Mouse (Mus musculus): ENCODE measurements around the gene Fam129b. TPM values are rescaled to one million over a fixed set of nuclear protein-coding genes. Genes with fewer than 3 reads are reported as not detected.

The Fam129b gene
- total RNA-seq, 2 experiments from 2014 or later = 12.1 to 15.8 TPM

Other genes with a start within 250 kb of the Fam129b start
- 10 to 100 TPM; 46.8 to 49.3 TPM for gene Eng, start 229.5 kb upstream of the Fam129b start, total RNA-seq (2021)
- 10 to 100 TPM in 1 of 2 experiments, 1 to 10 TPM in 1; 6.7 to 11.1 TPM for gene Fpgs, start 172.0 kb upstream of the Fam129b start, total RNA-seq (2021)
- gene Cdk9, start 163.0 kb upstream of the Fam129b start, total RNA-seq (2021) = 10 to 100 TPM; 21.3 to 23.9 TPM
- 10 to 100 TPM; 10.2 to 16.1 TPM for gene Sh2d3c, start 155.1 kb upstream of the Fam129b start, total RNA-seq (2021)
- not detected for gene 6330409D20Rik, start 135.1 kb upstream of the Fam129b start, total RNA-seq (2021)
- gene Tor2a, start 118.9 kb upstream of the Fam129b start, total RNA-seq (2021) = 1 to 10 TPM; 7.5 to 8.2 TPM
- not detected for gene Ttc16, start 100.5 kb upstream of the Fam129b start, total RNA-seq (2021)
- 1 to 10 TPM; 2.4 to 3.0 TPM for gene Ptrh1, start 100.3 kb upstream of the Fam129b start, total RNA-seq (2021)
- under 1 TPM in 1 of 2 experiments, not detected in 1; 0.35 TPM for gene Cfap157, start 91.7 kb upstream of the Fam129b start, total RNA-seq (2021)
- 10 to 100 TPM in 1 of 2 experiments, 1 to 10 TPM in 1; 7.2 to 10.6 TPM for gene Stxbp1, start 28.9 kb upstream of the Fam129b start, total RNA-seq (2021)
- gene Rpl12, start 85.4 kb downstream of the Fam129b start, total RNA-seq (2021) = 100 to 1,000 TPM; 105 to 143 TPM
- gene Lrsam1, start 85.5 kb downstream of the Fam129b start, total RNA-seq (2021) = 10 to 100 TPM; 12.0 to 12.2 TPM
- gene Slc2a8, start 106.0 kb downstream of the Fam129b start, total RNA-seq (2021) = 10 to 100 TPM in 1 of 2 experiments, 1 to 10 TPM in 1; 8.5 to 10.5 TPM

Data from gastrocnemius, postnatal 14 days (tissue).